Mouse (Mus musculus): ENCODE measurements around the gene Trappc1. TPM values are rescaled to one million over a fixed set of nuclear protein-coding genes. Genes with fewer than 3 reads are reported as not detected.
A peak's percentile ranks its signal among the peaks of the same experiment; 100 is the strongest.

Gene Trappc1
- total and polyA plus RNA-seq, 2 experiments from 2014 or later, result 157 to 173 TPM

DNA sequence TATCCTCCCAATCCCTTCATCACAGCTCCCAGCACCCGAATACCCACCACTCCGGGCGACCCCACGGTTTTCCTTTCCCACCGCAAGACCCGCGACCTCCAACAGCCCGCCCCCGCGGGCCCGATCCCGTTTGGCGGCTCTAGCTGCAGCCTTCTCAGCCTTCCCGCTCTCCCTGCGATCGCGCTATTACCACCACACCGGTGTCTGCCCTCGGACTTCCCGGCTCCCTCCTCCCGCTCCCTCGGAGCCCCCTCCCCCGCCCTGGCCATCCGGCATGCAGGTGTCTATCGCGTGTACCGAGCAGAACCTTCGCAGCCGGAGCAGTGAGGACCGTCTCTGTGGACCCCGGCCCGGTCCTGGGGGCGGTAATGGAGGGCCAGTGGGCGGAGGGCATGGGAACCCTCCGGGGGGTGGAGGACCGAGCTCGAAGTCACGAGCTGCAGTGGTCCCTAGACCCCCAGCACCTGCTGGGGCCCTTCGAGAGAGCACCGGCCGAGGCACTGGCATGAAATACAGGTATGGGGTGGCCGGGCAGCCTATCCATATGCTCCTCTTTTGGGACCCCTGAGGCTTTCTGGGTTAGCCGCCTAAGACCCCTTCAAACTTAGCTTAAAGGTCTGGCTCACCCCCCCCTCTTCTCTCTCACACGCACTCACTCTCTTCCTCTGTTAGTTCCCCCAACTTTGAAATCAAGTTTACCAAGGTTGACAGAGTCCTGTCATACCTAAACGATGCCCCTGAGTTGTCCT, 2.8 kb downstream of the Trappc1 start:
- no peak for TF ChIP-seq CTCF (IDR thresholded peaks at IDR 0.05; ENCODE audit: low read depth)
- Histone ChIP-seq H3K9ac (replicated peaks; ENCODE audit: low read length) (peak overlapping the region; percentile 75), H3K9me3 (ENCODE audit: low read length) (no peaks in the 10 kb centered on the region), H3K27ac (0 out of 2 replicates have a peak overlapping the region, but pooled peaks have one; percentile 15), H3K4me1 (ENCODE audit: insufficient read depth, low read length) (peaks cover 23% of the 10 kb centered on the region), H3K4me3 (ENCODE audit: low read length) (peak overlapping the region; percentile 53), H3K36me3 (ENCODE audit: insufficient read depth, low read length) (no peaks in the 10 kb centered on the region), H3K27me3 (ENCODE audit: insufficient read depth, low read length) (no peaks in the 10 kb centered on the region), H3K4me2 (ENCODE audit: low read depth, low read length) (peak overlapping the region; percentile 96)
- DNase-seq (ENCODE audit: low spot score), result peak; percentile 47
- peak; percentile 15; the same call in 1 of the 2 replicates for ATAC-seq
- WGBS, result 2% methylated on average over 45 of the region's 45 CpGs

DNA sequence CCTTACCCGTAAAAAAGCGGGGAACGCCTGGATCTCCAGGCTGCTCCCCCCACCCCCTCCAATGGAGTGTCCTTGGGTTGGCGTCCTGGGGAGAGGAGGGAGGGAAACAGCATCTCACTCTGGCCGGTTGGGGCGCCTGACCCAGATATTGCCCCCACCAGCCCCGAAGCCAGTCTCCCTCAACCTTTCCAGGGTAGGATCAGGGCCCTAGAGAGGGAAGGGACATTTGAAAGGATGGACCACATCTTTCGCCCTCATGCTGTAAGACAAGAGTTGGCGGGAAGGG, 3.3 kb downstream of the Trappc1 start:
- no peak overlapping the region for H3K27ac ChIP-seq
- no peaks in the 10 kb centered on the region for H3K36me3 ChIP-seq (ENCODE audit: insufficient read depth, low read length)
- no peak overlapping the region; the same call in 1 of the 2 replicates for H3K9ac ChIP-seq (replicated peaks; ENCODE audit: low read length)
- WGBS, result 18% methylated on average over 9 of the region's 9 CpGs
- peaks cover 24% of the 10 kb centered on the region for H3K4me1 ChIP-seq (ENCODE audit: insufficient read depth, low read length)
- peak overlapping the region; percentile 96 for H3K4me2 ChIP-seq (ENCODE audit: low read depth, low read length)
- H3K9me3 ChIP-seq (ENCODE audit: low read length), result no peaks in the 10 kb centered on the region
- no peak for ATAC-seq
- H3K4me3 ChIP-seq (ENCODE audit: low read length), result peak overlapping the region; percentile 53
- H3K27me3 ChIP-seq (ENCODE audit: insufficient read depth, low read length), result no peaks in the 10 kb centered on the region
- DNase-seq (ENCODE audit: low spot score), result no peak
- no peak for TF ChIP-seq CTCF (IDR thresholded peaks at IDR 0.05; ENCODE audit: low read depth)

DNA sequence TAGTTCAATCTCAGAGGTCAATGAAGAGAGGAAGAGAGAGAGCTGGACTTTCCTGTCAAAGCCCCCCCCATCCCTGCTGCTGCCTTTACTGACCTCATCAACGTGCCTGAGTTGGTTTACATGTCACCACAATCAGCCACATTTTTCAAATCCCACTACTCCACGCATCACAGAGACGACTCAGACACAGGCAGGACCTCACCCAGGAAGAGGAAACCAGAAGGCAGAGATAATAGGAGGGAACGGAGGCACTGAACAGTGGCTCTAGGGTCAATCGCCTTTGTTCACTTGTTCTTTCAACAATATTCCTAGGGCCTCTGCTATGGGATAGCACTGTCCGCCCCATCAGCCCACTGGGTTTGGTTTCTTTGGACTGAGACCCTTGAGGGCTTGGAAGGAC, 3.9 kb downstream of the Trappc1 start:
- H3K36me3 ChIP-seq (ENCODE audit: insufficient read depth, low read length), result no peaks in the 10 kb centered on the region
- no peak overlapping the region for H3K27ac ChIP-seq
- no peak overlapping the region for H3K4me3 ChIP-seq (ENCODE audit: low read length)
- H3K4me2 ChIP-seq (ENCODE audit: low read depth, low read length), result no peak overlapping the region
- peaks cover 23% of the 10 kb centered on the region for H3K4me1 ChIP-seq (ENCODE audit: insufficient read depth, low read length)
- 48% methylated on average over 6 of the region's 6 CpGs for WGBS
- ATAC-seq (no peak), DNase-seq (ENCODE audit: low spot score) (no peak)
- no peaks in the 10 kb centered on the region for H3K9me3 ChIP-seq (ENCODE audit: low read length)
- H3K9ac ChIP-seq (replicated peaks; ENCODE audit: low read length), result no peak overlapping the region
- H3K27me3 ChIP-seq (ENCODE audit: insufficient read depth, low read length), result no peaks in the 10 kb centered on the region
- TF ChIP-seq CTCF (IDR thresholded peaks at IDR 0.05; ENCODE audit: low read depth), result no peak

DNA sequence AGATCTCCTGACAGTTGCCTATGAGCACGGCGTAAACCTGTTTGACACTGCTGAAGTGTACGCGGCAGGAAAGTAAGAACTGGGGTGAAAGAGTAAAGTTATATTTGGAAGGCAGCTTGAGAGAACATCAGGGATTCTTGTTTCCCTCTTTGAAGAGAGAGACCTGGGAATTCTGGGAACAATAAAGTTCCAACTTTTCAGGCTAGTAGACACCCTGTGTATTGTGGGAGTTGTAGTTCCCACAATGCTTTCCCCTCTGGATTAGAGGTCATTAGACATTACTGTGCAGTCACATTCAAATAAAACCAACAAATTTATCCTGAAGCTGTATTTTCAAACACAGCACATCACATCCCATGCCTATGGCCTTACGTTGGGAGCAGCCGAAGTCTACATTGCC, 4.7 kb downstream of the Trappc1 start:
- Histone ChIP-seq H3K36me3 (ENCODE audit: insufficient read depth, low read length) (no peaks in the 10 kb centered on the region), H3K4me1 (ENCODE audit: insufficient read depth, low read length) (peaks cover 21% of the 10 kb centered on the region), H3K9ac (replicated peaks; ENCODE audit: low read length) (no peak overlapping the region), H3K4me2 (ENCODE audit: low read depth, low read length) (no peak overlapping the region), H3K9me3 (ENCODE audit: low read length) (no peaks in the 10 kb centered on the region), H3K27ac (no peak overlapping the region), H3K4me3 (ENCODE audit: low read length) (no peak overlapping the region), H3K27me3 (ENCODE audit: insufficient read depth, low read length) (no peaks in the 10 kb centered on the region)
- no peak for TF ChIP-seq CTCF (IDR thresholded peaks at IDR 0.05; ENCODE audit: low read depth)
- ATAC-seq, result no peak
- 94% methylated on average over 6 of the region's 6 CpGs for WGBS
- DNase-seq (ENCODE audit: low spot score), result no peak

DNA sequence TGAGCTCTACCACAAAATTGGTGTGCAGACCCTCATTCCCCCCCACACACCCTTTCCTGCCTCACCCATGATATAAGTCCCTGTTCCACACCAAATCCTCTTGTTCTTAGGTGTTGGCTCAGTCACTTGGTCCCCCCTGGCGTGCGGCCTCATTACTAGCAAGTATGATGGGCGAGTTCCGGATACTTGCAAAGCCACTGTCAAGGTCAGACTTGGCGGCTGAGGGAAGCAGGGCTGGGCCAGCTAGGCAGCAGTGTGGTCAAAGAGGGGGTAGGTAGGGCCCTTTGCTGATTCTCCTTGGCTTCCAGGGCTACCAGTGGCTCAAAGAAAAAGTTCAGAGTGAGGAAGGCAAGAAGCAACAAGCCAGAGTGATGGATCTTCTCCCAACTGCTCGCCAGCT, 7.4 kb downstream of the Trappc1 start:
- Histone ChIP-seq H3K4me2 (ENCODE audit: low read depth, low read length) (peak overlapping the region; percentile 71), H3K27ac (peak overlapping the region; percentile 85), H3K9ac (replicated peaks; ENCODE audit: low read length) (0 out of 2 replicates have a peak overlapping the region, but pooled peaks have one; percentile 59), H3K27me3 (ENCODE audit: insufficient read depth, low read length) (no peaks in the 10 kb centered on the region), H3K36me3 (ENCODE audit: insufficient read depth, low read length) (no peaks in the 10 kb centered on the region), H3K4me3 (ENCODE audit: low read length) (no peak overlapping the region), H3K9me3 (ENCODE audit: low read length) (no peaks in the 10 kb centered on the region), H3K4me1 (ENCODE audit: insufficient read depth, low read length) (peaks cover 21% of the 10 kb centered on the region)
- WGBS, result 91% methylated on average over 6 of the region's 6 CpGs
- TF ChIP-seq CTCF (IDR thresholded peaks at IDR 0.05; ENCODE audit: low read depth), result no peak
- DNase-seq (ENCODE audit: low spot score), result no peak
- no peak for ATAC-seq

DNA sequence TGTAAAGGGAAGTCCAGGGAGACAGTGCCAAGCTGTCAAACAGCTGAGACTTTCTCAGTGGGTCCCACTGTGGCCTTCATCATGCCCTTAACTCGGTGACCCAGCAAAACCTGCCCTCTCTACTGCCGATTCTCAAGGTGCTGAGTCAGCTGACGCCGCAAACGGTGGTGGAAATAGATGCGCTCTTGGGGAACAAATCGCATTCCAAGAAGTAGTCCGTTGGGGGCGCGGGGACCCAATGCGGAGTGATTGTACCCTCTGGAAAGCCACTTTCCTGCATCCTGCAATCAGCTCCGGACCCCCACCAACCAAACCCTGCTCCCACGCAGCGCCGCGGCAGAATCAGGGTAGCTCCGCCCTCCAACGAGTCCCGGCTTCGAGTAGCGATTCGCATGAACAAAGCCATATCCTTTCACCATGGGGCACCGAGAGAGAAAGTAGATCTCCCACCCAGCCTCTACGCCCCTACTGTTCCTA, 8.2 kb downstream of the Trappc1 start:
- peak overlapping the region; percentile 71 for H3K4me2 ChIP-seq (ENCODE audit: low read depth, low read length)
- H3K36me3 ChIP-seq (ENCODE audit: insufficient read depth, low read length), result no peaks in the 10 kb centered on the region
- under 1% methylated on average over 24 of the region's 24 CpGs for WGBS
- no peaks in the 10 kb centered on the region for H3K9me3 ChIP-seq (ENCODE audit: low read length)
- no peaks in the 10 kb centered on the region for H3K27me3 ChIP-seq (ENCODE audit: insufficient read depth, low read length)
- ATAC-seq (peak; percentile 89), DNase-seq (ENCODE audit: low spot score) (peak; percentile 92)
- peak overlapping the region; percentile 45 for H3K4me3 ChIP-seq (ENCODE audit: low read length)
- H3K4me1 ChIP-seq (ENCODE audit: insufficient read depth, low read length), result peaks cover 17% of the 10 kb centered on the region
- peak overlapping the region; percentile 85 for H3K27ac ChIP-seq
- TF ChIP-seq CTCF (IDR thresholded peaks at IDR 0.05; ENCODE audit: low read depth), result no peak
- peak overlapping the region; percentile 59 for H3K9ac ChIP-seq (replicated peaks; ENCODE audit: low read length)

DNA sequence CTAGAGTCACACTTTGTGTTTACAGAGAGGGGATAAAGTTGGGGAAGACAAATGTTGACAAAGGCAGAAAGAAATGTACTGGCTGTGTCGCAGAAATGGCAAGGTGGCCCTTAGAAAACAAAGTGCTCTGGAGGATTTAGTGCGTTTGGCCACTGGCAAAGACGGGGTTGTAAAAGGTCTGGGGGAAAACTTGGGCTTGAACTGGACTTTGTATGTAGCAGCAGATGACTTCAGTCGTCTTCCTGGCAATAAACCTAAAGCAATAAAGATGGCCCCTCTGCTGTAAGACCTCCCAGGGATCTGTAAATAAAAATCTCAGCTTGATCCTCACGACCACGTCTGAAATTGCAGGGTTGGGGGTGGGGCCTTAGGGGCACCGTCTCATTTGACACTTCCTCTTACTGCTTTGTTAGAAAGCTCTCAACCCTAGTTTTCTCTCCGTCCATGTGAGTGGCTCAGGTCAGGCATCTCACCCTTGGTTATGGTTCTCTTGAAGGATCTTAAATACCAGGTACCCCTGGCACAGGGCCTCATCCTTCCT, 9.0 kb downstream of the Trappc1 start:
- 32% methylated on average over 8 of the region's 8 CpGs for WGBS
- ATAC-seq (no peak), DNase-seq (ENCODE audit: low spot score) (no peak)
- Histone ChIP-seq H3K27ac (peak overlapping the region; percentile 85), H3K9ac (replicated peaks; ENCODE audit: low read length) (no peak overlapping the region), H3K9me3 (ENCODE audit: low read length) (no peaks in the 10 kb centered on the region), H3K27me3 (ENCODE audit: insufficient read depth, low read length) (no peaks in the 10 kb centered on the region), H3K4me1 (ENCODE audit: insufficient read depth, low read length) (peaks cover 17% of the 10 kb centered on the region), H3K36me3 (ENCODE audit: insufficient read depth, low read length) (no peaks in the 10 kb centered on the region), H3K4me3 (ENCODE audit: low read length) (no peak overlapping the region), H3K4me2 (ENCODE audit: low read depth, low read length) (peak overlapping the region; percentile 71)
- no peak for TF ChIP-seq CTCF (IDR thresholded peaks at IDR 0.05; ENCODE audit: low read depth)

Data from hindbrain, postnatal 0 days (tissue).